Mouse (Mus musculus): ENCODE measurements around the gene Olfr1281.
"Not testable (repeated sequence)": the region's sequence is repeated elsewhere in the genome, so short reads cannot be mapped to it uniquely, and the experiment has no call there.

Olfr1281 gene

GRCm38 (mm10) chr2:111326220-111326619 is at the start of gene Olfr1281:
Gene Olfr1281, plus strand, starts transcription at chr2:111326520.
- no peak for DNase-seq (ENCODE audit: low spot score)

- DNase-seq (ENCODE audit: low spot score), result no peak
Observed at GRCm38 (mm10) chr2:111289836-111290235, 36.5 kb upstream of the Olfr1281 start, which contains the start of gene Olfr1278. Gene Olfr1278, plus strand, starts transcription at chr2:111290136.

GRCm38 (mm10) chr2:111298541-111298940 is 27.8 kb upstream of the Olfr1281 start:
- DNase-seq (ENCODE audit: low spot score), result no peak

GRCm38 (mm10) chr2:111300374-111300773 is 25.9 kb upstream of the Olfr1281 start, which contains the start of gene Olfr1279:
Gene Olfr1279, plus strand, starts transcription at chr2:111300635.
- no peak for DNase-seq (ENCODE audit: low spot score)

- DNase-seq (ENCODE audit: low spot score), result no peak
Observed at GRCm38 (mm10) chr2:111313717-111314116, 12.6 kb upstream of the Olfr1281 start, which contains the start of gene Olfr1280. Gene Olfr1280, plus strand, starts transcription at chr2:111314017.

GRCm38 (mm10) chr2:111333721-111334120 is 7.4 kb downstream of the Olfr1281 start:
- DNase-seq (ENCODE audit: low spot score), result not testable (repeated sequence)

- no peak for DNase-seq (ENCODE audit: low spot score)
Observed at GRCm38 (mm10) chr2:111335976-111336375, 9.7 kb downstream of the Olfr1281 start, which contains the start of gene Olfr1282. Gene Olfr1282, minus strand, starts transcription at chr2:111336076.

- DNase-seq (ENCODE audit: low spot score), result no peak
Observed at GRCm38 (mm10) chr2:111366490-111366889, 40.2 kb downstream of the Olfr1281 start, which contains the start of gene Olfr1283. Gene Olfr1283, plus strand, starts transcription at chr2:111366790.

GRCm38 (mm10) chr2:111375222-111375621 is 48.9 kb downstream of the Olfr1281 start, which contains the start of gene Olfr1284:
Gene Olfr1284, plus strand, starts transcription at chr2:111375522.
- no peak for DNase-seq (ENCODE audit: low spot score)

Measured in ovary, postnatal 36 days (tissue).